Mouse (Mus musculus) left cerebral cortex, postnatal 4 days (tissue): ENCODE measurements around the gene Egfl8. TPM values are rescaled to one million over a fixed set of nuclear protein-coding genes. Genes with fewer than 3 reads are reported as not detected.

Experiments used
- DNase-seq: peaks from one replicate; pipeline ENCODE4 v3.0.0-alpha.2; 2022
- intact Hi-C: fragments of 180-260 bp; cut with DNase I; formaldehyde crosslinking; loops from one replicate; pipeline ENCODE4 v1.15.1; 2025
- total RNA-seq, 2 experiments: library from RNA; stranded (reverse); gene quantifications; 2 replicates each; pipeline ENCODE4 v1.2.3; 2021

Gene Egfl8
- total RNA-seq, 2 experiments from 2014 or later: 4.9 to 5.9 TPM

DNA sequence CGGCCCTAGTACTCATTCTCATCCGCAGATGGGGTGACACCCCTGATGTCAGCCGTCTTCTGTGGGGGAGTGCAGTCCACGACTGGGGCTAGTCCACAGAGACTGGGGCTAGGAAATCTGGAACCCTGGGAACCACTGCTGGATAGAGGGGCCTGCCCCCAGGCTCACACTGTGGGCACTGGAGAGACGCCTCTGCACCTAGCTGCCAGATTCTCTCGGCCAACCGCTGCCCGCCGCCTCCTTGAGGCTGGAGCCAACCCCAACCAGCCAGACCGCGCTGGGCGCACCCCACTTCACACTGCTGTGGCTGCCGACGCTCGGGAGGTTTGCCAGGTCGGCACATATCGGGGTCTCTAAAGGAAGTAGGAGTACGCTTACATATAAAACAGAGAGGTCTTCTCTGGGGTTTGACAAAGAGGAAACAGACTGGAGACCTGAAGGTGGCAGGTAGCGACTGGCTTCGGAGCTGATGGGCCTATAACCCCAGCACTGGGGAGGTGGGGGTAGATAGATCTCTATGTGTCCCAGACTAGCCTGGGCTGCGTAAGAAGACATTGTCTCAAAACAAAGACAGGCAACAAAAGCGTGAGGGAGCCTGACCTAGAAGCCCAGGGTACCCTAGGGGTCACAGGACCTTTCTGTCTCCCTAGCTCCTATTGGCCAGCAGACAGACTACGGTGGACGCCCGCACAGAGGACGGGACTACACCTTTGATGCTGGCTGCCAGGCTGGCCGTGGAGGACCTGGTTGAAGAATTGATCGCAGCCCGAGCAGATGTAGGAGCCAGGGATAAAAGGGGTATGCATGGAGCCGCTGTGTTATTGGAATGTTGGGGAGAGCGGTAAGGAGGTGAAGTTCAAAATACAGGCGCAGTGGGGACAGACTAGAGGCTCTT is 29.6 kb downstream of the Egfl8 start:
- peak; percentile 40 for DNase-seq
- intact Hi-C loops: no loop called here

DNA sequence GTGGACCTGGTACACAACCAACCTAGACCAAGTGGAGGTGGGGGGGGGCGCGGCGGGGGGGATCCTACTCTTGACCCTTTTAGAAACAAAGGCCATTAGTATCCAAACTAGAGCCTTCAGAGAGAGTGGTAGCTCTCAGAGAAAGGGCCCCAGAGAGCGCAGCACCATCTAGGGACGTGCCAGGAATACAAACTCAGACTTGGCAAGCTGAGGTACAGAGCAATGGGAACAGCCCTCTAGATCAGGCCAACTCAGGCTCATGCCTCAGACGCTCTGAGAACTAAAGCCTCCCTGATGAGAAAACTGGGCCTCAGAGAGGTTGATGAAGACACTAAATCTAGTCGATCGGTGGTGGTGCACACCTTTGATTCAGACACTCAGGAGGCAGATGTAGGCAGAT is 30.6 kb downstream of the Egfl8 start:
- intact Hi-C loops: no loop called here
- DNase-seq: no peak

DNA sequence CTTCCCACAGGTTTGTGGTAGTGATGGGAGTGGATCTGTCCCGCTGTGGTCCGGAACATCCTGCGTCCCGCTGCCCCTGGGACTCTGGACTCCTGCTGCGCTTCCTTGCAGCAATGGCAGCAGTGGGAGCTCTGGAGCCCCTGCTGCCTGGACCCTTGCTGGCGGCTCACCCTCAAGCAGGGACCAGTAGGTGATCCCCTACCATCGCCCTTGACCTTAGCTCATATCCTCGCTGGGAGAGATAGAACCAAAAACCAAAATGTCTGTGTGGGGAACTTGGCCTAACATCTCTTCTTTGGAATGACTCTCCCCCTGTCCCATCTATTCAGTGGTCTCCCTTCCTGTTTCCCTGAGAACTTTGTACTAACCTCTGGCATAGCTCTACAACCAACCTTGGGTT is 32.0 kb downstream of the Egfl8 start:
- no peak for DNase-seq
- intact Hi-C loops: no loop called here

DNA sequence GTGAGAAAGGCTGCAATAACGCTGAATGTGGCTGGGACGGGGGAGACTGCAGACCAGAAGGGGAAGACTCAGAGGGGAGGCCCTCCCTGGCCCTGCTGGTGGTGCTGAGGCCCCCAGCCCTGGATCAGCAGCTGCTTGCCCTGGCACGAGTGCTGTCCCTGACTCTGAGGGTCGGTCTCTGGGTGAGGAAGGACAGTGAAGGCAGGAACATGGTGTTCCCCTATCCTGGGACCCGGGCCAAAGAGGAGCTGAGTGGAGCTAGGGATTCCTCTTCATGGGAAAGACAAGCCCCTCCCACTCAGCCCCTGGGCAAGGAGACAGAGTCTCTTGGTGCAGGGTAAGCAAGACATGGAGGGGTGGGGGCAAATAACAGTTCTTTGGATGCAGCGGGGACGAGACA is 32.4 kb downstream of the Egfl8 start:
- intact Hi-C loops: no loop called here
- DNase-seq: peak; percentile 41

DNA sequence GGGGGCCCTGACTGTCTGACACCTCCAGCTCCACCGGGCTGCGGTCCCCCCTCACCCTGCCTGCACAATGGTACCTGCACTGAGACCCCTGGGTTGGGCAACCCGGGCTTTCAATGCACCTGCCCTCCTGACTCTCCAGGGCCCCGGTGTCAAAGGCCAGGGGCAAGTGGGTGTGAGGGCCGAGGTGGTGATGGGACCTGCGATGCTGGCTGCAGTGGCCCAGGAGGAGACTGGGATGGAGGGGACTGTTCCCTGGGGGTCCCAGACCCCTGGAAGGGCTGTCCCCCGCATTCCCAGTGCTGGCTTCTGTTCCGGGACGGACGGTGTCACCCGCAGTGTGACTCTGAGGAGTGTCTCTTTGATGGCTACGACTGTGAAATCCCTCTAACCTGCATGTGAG is 33.2 kb downstream of the Egfl8 start:
- DNase-seq: no peak
- intact Hi-C loops: no loop called here

DNA sequence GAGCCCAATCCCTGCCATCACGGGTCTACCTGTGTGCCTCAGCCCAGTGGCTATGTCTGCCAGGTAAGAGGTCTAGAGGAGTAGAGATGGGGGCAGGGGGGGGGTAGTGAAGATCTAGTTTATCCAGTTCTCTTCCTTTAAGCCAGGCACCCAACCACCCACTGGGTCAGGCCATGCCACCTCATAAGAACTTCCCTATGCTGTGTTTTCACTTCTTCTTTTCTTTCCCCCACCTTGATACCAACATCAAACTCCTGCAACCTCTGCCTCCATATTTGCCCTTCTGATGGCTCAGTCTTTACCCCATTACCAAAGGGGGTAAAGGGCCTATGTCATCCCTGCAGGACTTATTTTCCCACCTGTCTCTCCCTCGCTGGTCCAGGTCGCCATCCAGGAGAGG is 37.7 kb downstream of the Egfl8 start:
- DNase-seq: no peak
- intact Hi-C loops: no loop called here

DNA sequence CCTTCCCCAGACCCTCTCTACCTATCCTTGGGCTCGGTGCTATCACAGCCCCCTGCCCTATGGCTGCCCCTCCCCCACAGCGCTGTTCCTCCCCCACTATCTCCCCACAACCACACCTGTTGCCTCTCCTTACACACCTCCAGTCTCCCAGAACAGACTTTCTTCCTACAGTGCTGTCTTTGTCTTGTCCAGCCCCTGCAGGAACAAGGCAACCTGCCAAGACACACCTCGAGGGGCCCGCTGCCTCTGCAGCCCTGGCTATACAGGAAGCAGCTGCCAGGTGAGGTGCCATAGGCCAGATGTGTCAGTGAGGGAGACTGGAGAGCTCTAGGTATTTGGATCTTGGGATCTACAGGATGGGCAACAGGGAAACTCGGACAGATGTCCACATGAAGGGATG is 39.2 kb downstream of the Egfl8 start:
- intact Hi-C loops: no loop called here

DNA sequence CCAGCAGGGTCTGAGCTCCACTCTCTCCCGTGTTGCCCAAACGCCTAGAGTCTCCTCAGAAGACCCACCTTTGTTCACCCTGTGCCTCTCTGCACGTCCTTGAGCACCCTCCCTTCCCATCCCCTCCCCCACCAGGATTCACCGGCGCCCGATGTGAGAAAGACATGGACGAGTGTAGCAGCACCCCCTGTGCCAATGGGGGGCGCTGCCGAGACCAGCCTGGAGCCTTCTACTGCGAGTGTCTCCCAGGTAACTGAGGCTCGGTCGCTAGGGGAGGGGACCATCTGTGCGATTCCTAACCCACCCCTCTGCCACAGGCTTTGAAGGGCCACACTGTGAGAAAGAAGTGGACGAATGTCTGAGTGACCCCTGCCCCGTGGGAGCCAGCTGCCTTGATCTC is 43.4 kb downstream of the Egfl8 start:
- intact Hi-C loops: no loop called here
- no peak for DNase-seq

More for the DNA sequence above, 39.2 kb downstream of the Egfl8 start:
- DNase-seq: no peak

DNA sequence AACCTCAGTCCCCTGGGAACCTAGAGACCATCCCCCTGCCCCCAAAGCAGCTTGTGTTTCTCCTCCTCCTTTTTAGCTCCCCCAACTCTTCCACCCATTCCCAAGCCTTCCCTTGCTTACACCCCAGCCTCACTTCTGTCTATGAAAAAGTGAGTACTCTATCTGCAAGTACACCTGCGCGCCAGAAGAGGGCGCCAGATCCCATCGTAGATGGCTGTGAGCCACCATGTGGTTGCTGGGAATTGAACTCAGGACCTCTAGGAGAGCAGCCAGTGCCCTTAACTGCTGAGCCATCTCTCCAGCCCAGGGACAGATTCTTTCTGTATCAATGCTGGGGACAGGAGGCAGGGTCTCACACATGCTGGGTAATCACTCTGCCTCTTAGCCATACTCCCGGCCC is 43.9 kb downstream of the Egfl8 start:
- intact Hi-C loops: no loop called here
- DNase-seq: no peak

DNA sequence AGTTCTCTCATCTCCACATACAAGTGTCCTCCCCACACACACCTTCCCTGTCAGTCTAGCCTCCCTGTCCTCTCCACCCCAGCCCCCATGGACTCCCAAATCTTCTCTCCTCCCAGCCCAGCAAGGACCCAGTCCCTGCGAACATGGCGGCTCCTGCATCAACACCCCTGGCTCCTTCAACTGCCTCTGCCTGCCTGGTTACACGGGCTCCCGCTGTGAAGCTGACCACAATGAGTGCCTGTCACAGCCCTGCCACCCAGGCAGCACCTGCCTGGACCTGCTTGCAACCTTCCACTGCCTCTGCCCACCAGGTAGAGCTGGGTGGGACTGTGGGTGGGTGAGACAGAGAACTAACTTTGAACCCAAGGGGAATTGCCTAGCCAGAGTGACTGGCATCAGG is 45.9 kb downstream of the Egfl8 start:
- intact Hi-C loops: no loop called here

DNA sequence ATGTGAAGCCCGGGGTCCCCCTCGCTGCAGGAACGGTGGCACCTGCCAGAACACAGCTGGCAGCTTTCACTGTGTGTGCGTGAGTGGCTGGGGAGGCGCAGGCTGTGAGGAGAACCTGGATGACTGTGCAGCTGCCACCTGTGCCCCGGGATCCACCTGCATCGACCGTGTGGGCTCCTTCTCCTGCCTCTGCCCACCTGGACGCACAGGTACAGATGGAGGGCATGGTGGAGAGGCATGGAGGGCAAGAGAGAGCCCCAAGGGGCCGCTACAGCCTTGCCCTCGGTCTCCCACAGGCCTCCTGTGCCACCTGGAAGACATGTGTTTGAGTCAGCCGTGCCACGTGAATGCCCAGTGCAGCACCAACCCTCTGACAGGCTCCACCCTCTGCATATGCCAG is 47.4 kb downstream of the Egfl8 start:
- no peak for DNase-seq
- intact Hi-C loops: no loop called here

More for the DNA sequence above, 45.9 kb downstream of the Egfl8 start:
- DNase-seq: no peak

DNA sequence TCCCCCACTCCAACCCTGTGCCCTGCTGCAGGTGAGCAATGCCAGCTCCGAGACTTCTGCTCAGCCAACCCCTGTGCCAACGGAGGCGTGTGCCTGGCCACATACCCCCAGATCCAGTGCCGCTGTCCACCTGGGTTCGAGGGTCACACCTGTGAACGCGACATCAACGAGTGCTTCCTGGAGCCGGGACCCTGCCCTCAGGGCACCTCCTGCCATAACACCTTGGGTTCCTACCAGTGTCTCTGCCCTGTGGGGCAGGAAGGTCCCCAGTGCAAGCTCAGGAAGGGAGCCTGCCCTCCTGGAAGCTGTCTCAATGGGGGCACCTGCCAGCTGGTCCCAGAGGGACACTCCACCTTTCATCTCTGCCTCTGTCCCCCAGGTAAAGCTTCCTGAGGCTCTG is 48.5 kb downstream of the Egfl8 start:
- intact Hi-C loops: no loop called here
- DNase-seq: no peak

DNA sequence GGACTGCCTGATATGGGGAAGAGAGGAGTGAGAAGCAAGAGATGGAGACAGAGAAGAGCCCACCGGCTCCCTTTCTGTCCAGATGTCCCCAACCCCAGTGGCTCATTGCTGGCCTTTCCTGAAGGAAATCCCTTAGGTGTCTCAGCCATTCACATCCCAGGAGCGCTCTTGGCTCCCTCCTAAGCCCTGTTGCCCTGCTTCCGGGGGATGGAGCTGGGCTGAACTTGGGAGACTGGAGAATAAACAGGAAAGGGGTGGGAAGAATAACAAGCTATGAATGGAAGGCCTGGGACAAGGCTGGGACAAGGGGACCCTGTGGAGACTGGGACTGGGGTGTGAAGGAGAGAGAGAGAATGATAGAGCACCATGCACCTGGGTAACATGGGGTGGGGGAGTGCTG is 51.0 kb downstream of the Egfl8 start:
- intact Hi-C loops: no loop called here
- no peak for DNase-seq

DNA sequence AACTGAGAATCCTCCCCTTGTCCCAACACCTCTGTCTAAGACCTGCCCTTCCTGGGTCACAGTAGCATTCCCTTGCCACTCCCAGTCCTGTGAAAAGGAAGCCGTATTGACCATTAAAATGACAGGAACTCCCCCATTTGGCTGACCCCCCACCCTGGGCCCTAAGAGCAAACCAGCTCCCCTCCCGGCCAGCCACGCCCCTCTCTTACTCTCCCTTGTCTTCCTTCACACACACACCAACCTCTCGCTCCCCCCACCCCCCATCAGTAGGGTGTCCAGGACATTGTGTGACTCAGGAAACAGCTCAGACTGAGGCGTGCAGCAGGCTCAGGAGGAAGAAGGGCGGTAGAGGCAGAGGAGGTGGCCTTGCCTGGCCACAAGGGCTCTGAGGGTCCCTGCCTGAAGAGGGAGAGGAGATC is 51.8 kb downstream of the Egfl8 start, which contains the start of gene Notch4:
Gene Notch4, plus strand, starts transcription at position 266 of the 419 bp plus-strand sequence.
- DNase-seq: no peak
- intact Hi-C loops: no loop called here

DNA sequence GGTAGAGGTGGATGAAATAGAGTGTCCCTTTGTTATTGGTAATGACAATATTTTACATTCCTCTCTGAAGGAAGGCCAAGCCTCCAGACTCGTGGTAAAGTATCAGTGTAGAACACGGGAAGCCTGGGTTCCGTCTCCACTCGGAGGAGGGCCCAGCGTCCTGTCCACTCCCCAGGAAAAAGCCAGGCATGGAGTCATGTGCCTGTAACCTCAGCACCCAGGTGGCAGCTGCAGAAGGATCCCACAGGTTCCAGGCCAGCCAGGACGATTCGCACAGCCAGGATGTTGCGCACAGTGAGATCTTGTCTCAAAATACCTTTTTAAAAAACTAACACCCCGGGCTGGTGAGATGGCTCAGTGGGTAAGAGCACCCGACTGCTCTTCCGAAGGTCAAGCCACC is 52.4 kb downstream of the Egfl8 start:
- DNase-seq: no peak
- intact Hi-C loops: no loop called here

Other genes with a start within 250 kb of the Egfl8 start
- not detected for gene Btnl1, start 238.8 kb downstream of the Egfl8 start, total RNA-seq
- gene BC051142, start 217.2 kb downstream of the Egfl8 start, total RNA-seq: 10 to 100 TPM in 1 of 2 experiments, 1 to 10 TPM in 1; 8.2 to 11.1 TPM
- gene Btnl4, start 138.7 kb downstream of the Egfl8 start, total RNA-seq: not detected
- not detected for gene Btnl6, start 98.6 kb downstream of the Egfl8 start, total RNA-seq
- gene Notch4, start 51.7 kb downstream of the Egfl8 start, total RNA-seq: 1 to 10 TPM; 9.8 TPM
- 1 to 10 TPM; 1.6 to 2.8 TPM for gene Gpsm3, start 26.2 kb downstream of the Egfl8 start, total RNA-seq
- 10 to 100 TPM; 36.2 to 39.3 TPM for gene Pbx2, start 24.7 kb downstream of the Egfl8 start, total RNA-seq
- gene Ager, start 18.1 kb downstream of the Egfl8 start, total RNA-seq: 1 to 10 TPM; 1.8 TPM
- 100 to 1,000 TPM; 106 to 109 TPM for gene Rnf5, start 12.3 kb downstream of the Egfl8 start, total RNA-seq
- gene Agpat1, start 11.7 kb downstream of the Egfl8 start, total RNA-seq: 100 to 1,000 TPM; 145 to 154 TPM
- gene Ppt2, start 12.5 kb upstream of the Egfl8 start, total RNA-seq: 10 to 100 TPM; 30.3 to 32.7 TPM
- 10 to 100 TPM; 78.2 to 81.9 TPM for gene Prrt1, start 13.6 kb upstream of the Egfl8 start, total RNA-seq
- gene Fkbpl, start 28.8 kb upstream of the Egfl8 start, total RNA-seq: 10 to 100 TPM in 1 of 2 experiments, 1 to 10 TPM in 1; 7.9 to 10.5 TPM
- 10 to 100 TPM; 72.8 to 75.4 TPM for gene Atf6b, start 31.2 kb upstream of the Egfl8 start, total RNA-seq
- 1 to 10 TPM; 1.9 to 2.2 TPM for gene Tnxb, start 54.6 kb upstream of the Egfl8 start, total RNA-seq
- 1 to 10 TPM; 4.4 TPM for gene C4b, start 127.9 kb upstream of the Egfl8 start, total RNA-seq
- gene Cyp21a1, start 188.6 kb upstream of the Egfl8 start, total RNA-seq: not detected
- gene Stk19, start 221.0 kb upstream of the Egfl8 start, total RNA-seq: 10 to 100 TPM; 47.9 to 48.2 TPM
- 10 to 100 TPM; 33.8 to 38.1 TPM for gene Dxo, start 221.0 kb upstream of the Egfl8 start, total RNA-seq
- gene Skiv2l, start 234.2 kb upstream of the Egfl8 start, total RNA-seq: 10 to 100 TPM; 68.5 to 74.7 TPM
- 10 to 100 TPM; 31.7 to 32.8 TPM for gene Nelfe, start 234.4 kb upstream of the Egfl8 start, total RNA-seq
- under 1 TPM; 0.28 to 0.66 TPM for gene Cfb, start 246.5 kb upstream of the Egfl8 start, total RNA-seq